Mouse (Mus musculus) adrenal gland, postnatal 36 days (tissue): ENCODE measurements around the gene Gm36028. TPM values are rescaled to one million over a fixed set of nuclear protein-coding genes. Genes with fewer than 3 reads are reported as not detected.

Source experiments
- DNase-seq, 2 experiments: peaks; one replicate each; pipeline ENCODE4 v3.0.0; 2021; ENCODE audit warnings: mixed read lengths in 1 of 2
- total RNA-seq, 2 experiments: library from RNA; stranded (reverse); gene quantifications; 2 replicates each; pipeline ENCODE4 v1.2.3; 2021

Gene Gm36028
- total RNA-seq, 2 experiments from 2014 or later = 0.49 TPM; not detected in 1

DNA sequence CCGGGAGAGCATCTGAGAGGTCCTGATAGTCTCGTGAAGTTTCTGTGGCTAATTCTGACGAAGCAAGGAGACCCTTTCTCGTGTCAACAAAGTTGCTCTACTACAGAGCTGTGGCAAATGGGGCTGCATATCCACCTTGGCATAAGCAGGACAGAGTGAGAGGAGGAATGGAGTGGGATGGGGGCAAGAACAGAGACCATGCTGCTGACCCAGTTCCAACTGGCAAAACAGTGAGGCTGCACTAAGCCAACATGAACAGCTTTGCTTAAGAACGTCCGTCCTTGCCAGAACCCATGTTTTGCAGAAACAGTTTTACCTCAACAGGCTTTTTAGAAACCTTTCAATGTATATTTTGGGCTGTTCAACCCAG lies 51.3 kb downstream of the Gm36028 start:
- no peak for DNase-seq

DNA sequence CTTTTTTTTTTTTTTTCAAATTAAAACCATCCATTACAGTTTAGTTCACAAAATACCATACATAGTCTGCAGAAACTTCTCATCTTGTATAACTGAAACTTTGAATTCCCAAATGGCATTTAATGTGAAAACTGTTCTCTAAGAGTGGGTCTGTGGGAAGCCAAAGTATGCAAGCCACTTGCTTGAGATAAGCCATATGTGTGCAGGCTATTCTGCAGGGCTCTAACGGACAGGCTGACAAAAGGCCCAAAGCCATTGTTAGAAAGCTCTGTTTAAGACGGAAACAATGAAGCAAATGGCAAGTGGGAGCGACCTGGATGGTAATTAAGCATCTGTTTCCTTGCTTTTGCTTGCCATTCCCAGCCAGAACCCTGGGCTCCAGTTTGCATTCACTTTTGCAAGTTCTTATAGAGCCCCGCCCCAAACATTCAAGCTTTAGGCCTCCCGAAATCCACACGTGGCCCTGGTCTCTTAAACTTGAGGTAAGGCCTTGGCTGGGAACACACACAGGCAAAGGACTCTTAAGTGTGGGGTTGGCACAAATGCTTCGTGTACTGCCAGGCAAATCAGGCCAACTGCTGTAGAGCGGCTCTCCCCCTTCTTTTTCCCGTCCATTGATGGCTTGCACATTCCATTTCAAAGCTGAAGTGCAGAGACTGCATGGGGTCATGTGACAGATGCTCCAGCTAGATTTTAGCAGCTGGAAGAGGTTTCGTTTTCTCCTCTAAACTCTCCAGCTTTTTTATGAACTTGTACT lies 51.9 kb downstream of the Gm36028 start:
- no peak for DNase-seq

DNA sequence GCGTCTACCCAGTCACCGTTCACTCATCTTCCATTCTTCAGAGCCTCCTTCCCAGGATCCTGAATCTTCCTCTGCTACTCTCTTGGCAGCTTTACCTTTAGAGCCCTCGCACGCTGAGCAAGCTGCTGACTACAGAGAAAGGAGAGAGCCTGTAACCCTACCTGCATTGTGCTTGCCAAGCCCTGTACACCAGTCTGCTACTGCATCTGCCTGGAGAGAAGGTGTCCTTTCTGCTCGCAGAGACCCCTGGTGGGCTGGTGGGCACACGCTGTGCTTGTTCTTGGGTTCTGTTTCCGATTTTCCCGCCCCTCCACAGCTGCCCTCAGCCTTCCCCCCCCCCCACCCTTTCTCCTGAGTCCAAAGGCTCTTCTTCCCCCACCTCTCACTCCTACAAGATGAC lies 53.7 kb downstream of the Gm36028 start:
- no peak for DNase-seq

GRCm38 (mm10) chr16:37805746-37806495 lies 55.0 kb downstream of the Gm36028 start:
- DNase-seq = no peak

DNA sequence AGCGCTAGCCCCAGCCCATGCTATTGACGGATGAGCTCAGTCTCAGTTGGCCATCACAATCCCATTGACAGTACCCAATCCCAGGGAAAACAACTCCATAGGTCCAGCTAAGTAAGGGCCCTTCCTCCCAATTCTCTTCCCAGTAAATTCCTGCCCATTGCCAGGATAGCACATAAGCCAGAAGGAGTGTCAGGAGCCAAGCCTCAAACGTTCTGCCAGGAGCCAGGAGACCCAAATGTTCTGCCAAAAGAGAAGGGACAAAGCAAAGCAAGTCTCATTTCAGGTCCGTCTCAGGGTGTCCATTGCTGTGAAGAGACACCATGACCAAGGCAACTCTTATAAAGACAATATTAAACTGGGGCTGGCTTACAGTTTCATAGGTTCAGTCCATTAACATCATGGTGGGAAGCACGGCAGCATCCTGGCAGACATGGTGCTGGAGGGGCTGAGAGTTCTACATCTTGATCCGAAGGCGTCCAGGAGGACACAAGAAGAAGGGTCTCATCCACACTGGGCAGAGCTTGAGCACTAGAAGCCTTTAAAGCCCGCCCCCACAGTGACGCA lies 57.5 kb downstream of the Gm36028 start:
- DNase-seq = no peak

GRCm38 (mm10) chr16:37802686-37803295 lies 58.2 kb downstream of the Gm36028 start:
- DNase-seq = no peak

DNA sequence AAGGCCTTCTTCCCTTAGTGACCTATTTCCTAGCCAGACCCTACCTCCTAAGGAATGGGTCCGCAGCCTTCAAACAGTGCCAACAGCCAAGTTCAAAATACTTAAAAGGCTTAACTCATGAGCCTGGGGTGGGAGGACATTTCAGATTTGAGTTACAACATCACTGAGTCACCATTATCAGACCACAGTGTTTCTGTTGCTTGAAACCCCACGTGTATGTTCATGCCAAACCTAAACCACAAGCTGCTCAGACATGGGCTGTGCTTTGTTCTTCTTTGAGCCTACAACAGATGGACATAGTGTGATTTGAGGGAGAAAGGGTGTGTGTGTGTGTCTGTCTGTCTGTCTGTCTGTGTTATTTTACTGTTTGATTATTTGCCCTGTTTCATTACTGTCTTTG lies 59.8 kb downstream of the Gm36028 start:
- DNase-seq = no peak

Other genes with a start within 250 kb of the Gm36028 start
- 100 to 1,000 TPM; 127 to 152 TPM for gene Ndufb4, start 206.7 kb downstream of the Gm36028 start, total RNA-seq
- 10 to 100 TPM; 59.3 to 87.0 TPM for gene Fstl1, start 84.3 kb downstream of the Gm36028 start, total RNA-seq
- gene Lrrc58, start 7.2 kb upstream of the Gm36028 start, total RNA-seq = 100 to 1,000 TPM; 196 to 310 TPM
- gene Gpr156, start 55.4 kb upstream of the Gm36028 start, total RNA-seq = under 1 TPM; 0.10 to 0.13 TPM
- gene Gsk3b, start 227.9 kb upstream of the Gm36028 start, total RNA-seq = 10 to 100 TPM; 59.0 to 70.0 TPM